Mouse (Mus musculus): Measurements from ENCODE around the gene Mtmr4.

Mtmr4 gene

DNA sequence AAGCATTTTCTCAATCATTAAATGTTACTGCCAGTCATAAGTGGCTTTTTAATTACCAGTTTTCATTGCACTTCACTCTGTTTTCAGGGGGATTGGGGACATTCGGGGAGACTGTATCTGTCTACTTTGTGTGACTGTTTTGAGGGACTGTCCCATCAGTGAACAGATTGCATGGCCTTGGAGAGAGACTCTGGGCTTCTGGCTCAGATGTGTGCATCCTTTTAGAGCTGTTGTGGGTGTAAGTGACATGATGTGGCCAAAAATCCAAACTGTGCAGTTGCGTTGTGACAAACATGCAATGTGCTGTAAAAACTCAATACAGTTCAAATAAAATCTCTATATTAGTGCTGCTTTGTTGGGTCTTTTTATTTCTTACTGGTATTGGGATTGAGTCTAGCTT lies 24.0 kb downstream of the Mtmr4 start:
- no peak for DNase-seq (ENCODE audit: low spot score in 2 of 2)

- no peak for DNase-seq (ENCODE audit: low spot score in 2 of 2)
Measured at GRCm38 (mm10) chr11:87616790-87617474, 25.0 kb downstream of the Mtmr4 start, which contains the start of gene Hsf5. Hsf5 (plus strand) TSS chr11:87617164.

- DNase-seq (ENCODE audit: low spot score in 2 of 2), result no peak
Measured at GRCm38 (mm10) chr11:87617606-87618005, 25.6 kb downstream of the Mtmr4 start.

DNA sequence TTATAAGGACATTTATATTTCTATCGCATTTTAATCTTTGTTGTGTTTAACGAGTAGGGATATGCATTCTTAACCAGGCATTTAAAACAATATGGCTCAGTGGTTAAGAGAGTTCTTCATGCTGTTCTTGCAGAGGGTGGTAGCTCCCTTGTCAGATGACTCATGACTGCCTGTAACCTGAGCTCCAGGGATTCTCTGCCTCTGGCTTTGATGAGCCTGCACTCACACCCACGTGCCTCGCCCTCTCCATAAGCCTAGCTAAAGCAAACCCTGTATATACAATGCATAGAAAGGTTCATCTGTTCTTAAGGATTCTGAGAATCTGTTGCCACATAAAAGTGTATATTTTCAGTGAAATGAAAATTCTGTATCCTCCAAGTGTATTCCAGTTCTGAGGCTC lies 31.2 kb downstream of the Mtmr4 start:
- no peak for DNase-seq (ENCODE audit: low spot score in 2 of 2)

DNA sequence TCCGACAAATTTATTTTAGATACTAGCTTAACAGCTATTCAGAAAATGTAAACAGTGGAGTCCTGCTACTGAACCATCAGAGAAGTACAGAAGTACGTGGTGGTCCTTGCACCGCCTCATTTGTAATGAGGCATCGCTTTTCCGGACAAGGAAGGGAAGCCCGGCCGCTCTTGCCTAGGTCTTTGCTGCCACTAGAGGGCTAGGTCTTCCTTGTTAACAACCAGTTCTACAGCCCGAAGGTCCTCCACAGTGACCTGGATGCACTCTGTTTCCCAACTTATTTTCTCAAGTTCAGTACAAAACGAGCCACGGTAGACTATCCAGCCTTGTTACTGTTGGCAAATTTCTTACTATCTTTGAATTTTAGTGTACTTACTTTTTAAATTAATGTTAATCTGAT lies 37.9 kb downstream of the Mtmr4 start:
- DNase-seq (ENCODE audit: low spot score in 2 of 2), result peak; percentile 23 to 26

GRCm38 (mm10) chr11:87638793-87639192 lies 46.8 kb downstream of the Mtmr4 start:
- DNase-seq (ENCODE audit: low spot score in 2 of 2), result no peak

DNA sequence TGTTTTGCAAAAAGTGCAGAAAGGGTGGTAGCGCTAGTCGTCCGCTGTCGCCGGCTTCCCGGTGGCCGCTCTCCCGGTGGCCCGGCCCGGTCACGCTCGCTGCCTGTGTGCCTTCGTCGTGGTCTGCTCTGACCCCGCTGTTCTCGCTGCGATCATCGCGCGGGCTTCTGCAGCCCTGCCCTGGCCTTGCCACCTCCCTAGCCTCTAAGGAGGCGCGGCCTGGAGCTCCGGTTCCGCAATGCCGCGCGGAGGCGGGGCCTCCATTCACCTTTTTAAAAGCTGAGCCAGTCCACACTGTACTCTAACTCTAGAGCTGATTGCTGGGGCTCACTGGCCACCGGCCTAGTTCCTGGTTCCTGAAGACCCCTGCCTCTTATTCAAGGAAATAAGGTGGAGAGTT lies 47.2 kb downstream of the Mtmr4 start:
- peak; percentile 58 to 61 for DNase-seq (ENCODE audit: low spot score in 2 of 2)

DNA sequence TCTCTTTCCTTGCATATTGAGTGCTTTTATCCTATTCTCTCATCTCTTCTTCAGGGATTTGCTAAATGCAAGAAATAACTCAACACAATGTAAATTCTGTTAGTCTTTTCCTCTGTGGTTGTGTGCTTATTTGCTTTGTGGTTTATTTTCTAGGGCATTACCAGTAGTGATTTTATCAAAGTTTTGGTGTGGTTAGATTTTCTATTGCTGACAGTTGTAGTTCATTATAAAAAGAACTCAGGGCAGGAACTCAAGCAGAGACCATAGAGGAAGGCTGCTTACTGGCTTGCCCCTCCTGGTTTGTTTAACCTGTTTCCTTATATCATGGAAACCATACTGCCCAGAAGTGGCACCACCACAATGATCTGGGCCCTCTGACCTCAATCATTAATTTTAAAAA lies 50.9 kb downstream of the Mtmr4 start:
- no peak for DNase-seq (ENCODE audit: low spot score in 2 of 2)

DNA sequence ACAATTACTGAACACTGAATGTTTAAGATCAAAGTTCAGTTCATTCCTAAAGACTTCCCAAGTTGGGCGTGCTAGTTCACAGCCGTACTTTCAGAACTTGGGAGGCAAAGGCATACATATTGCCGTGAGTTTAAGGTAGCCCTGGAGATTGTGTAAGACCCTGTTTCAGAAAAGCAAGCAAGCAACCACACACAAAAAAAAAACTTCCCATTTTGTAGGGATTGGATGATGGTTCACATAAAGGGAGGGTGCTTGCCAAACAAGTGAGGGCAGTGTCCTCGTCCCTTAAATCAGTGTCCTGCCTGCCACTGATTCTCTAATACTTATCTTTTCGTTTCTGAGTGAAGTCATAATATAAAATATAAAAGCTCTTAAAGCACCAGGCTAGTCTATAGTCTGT lies 62.7 kb downstream of the Mtmr4 start:
- no peak for DNase-seq (ENCODE audit: low spot score in 2 of 2)

- DNase-seq (ENCODE audit: low spot score in 2 of 2), result no peak
Measured at GRCm38 (mm10) chr11:87659216-87659615, 67.3 kb downstream of the Mtmr4 start.

GRCm38 (mm10) chr11:87662407-87662806 lies 70.4 kb downstream of the Mtmr4 start, which contains the start of gene Rnf43:
Rnf43 (plus strand) TSS chr11:87662722.
- DNase-seq (ENCODE audit: low spot score in 2 of 2), result peak; percentile 84 to 88

DNA sequence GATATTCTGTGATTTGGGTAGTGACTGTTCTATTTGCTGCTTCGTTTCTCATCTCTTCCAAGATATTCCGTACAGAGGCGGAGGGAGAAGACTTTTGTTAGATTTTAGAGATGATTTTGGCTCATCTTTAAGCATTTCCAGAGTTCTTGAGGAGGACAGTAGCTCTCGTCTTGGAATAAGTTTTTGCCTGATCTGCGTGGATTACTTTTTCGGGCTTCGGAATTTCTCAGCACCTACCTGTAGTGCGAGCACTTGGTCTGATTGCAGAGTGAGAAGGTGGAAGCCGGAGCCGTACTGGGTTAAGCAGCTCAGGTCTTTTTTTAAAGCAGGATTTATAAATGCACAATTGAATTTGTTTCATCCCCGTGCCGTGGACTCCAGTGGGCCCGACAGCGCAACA lies 70.9 kb downstream of the Mtmr4 start:
- DNase-seq (ENCODE audit: low spot score in 2 of 2), result no peak

GRCm38 (mm10) chr11:87663948-87664347 lies 72.0 kb downstream of the Mtmr4 start:
- DNase-seq (ENCODE audit: low spot score in 2 of 2), result no peak

- DNase-seq (ENCODE audit: low spot score in 2 of 2), result no peak
Measured at GRCm38 (mm10) chr11:87664521-87664920, 72.6 kb downstream of the Mtmr4 start.

DNA sequence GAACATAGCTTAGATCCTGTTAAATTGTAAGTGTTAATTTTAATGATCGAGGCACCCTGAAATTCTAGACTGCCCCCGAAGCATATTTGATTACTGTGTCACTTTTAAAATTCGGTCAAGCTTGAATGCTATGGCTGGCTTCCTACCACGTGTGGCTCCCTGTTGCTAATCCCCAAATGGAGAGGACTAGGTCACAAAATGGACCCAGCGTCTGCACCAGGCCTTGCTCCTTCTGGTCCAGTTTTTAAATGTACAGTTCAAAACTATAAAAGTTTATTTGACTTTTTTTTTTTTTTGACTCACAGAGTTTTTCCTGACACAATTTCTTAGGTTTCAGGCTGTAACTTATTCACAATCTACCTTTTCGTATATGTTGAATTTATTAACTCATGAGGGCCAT lies 73.3 kb downstream of the Mtmr4 start:
- DNase-seq (ENCODE audit: low spot score in 2 of 2), result no peak

- DNase-seq (ENCODE audit: low spot score in 2 of 2), result no peak
Measured at GRCm38 (mm10) chr11:87665658-87666057, 73.7 kb downstream of the Mtmr4 start.
